Mouse (Mus musculus): ENCODE measurements around the gene Olfr503. TPM values are rescaled to one million over a fixed set of nuclear protein-coding genes. Genes with fewer than 3 reads are reported as not detected.
"Not testable (repeated sequence)": the region's sequence is repeated elsewhere in the genome, so short reads cannot be mapped to it uniquely, and the experiment has no call there.

Gene Olfr503
- total RNA-seq (2015; ENCODE audit: low replicate concordance) (not detected in 2 replicates), total RNA-seq (2017; ENCODE audit: low replicate concordance) (not detected in 2 replicates)

DNA sequence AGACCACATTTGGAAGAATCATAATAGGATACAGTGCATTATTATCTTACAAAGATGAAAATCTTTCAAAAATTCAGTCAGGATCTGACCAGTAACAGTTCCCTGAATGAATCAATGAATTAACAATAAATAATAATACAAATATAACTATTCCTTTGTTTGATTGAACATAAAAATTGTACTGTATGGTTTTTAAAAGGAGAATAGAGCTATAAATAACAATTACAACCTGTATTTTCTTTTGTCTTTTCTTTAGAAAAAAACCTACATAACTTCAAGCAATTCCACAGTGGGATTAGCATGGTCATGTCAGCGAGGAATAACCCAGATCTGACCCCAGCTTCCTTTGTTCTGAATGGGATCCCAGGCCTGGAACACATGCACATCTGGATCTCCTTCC, at the start of gene Olfr503:
Gene Olfr503 (plus strand): TSS at position 301 of the 400 bp plus-strand sequence.
- not testable (repeated sequence) for ATAC-seq (replicated peaks; ENCODE audit: low FRiP score, poor library complexity, severe bottlenecking)

DNA sequence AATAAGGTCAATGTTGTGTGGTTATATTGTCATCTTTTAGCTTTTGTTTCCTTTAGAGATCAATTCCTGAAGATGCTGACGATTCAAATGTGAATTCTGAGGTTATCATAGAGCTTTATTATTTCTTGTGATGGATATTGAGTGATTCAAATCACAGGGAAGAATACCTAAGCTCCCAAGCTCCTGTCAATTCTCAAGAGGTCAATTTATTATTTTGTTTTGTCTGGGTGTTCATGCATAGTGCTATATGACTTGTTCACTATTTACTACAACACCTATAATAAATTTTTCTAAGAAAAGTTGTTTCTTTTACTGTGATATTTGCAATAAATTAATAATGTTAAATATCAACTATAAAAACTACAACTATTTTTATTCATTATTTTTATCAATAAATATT, 19.4 kb upstream of the Olfr503 start, which contains the start of gene Olfr502:
Gene Olfr502 (minus strand): TSS at position 101 of the 400 bp plus-strand sequence.
- ATAC-seq (replicated peaks; ENCODE audit: low FRiP score, poor library complexity, severe bottlenecking) = no peak

- ATAC-seq (replicated peaks; ENCODE audit: low FRiP score, poor library complexity, severe bottlenecking) = no peak
Observed at GRCm38 (mm10) chr7:108542416-108542815, 1.9 kb upstream of the Olfr503 start.

DNA sequence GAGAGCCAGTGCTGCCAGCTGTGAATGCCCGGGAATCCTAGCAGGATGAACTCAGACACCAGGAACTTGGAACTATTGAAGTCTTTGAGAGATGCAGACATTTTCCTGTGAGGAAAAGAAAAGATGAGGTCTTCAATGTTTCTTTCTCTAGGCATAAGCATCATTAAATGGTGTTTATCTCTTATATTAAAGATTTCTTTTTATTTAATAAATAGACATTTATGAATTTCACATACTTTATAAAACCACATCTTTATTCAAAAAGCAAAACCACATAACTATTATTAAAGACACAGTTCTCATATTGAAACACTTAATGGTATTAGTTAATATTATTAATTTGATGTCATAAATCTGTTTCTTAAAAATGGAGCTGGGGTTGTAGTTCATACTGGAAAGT, 21.4 kb downstream of the Olfr503 start, which contains the start of gene Olfr504:
Gene Olfr504 (minus strand): TSS at position 101 of the 400 bp plus-strand sequence.
- no peak for ATAC-seq (replicated peaks; ENCODE audit: low FRiP score, poor library complexity, severe bottlenecking)

DNA sequence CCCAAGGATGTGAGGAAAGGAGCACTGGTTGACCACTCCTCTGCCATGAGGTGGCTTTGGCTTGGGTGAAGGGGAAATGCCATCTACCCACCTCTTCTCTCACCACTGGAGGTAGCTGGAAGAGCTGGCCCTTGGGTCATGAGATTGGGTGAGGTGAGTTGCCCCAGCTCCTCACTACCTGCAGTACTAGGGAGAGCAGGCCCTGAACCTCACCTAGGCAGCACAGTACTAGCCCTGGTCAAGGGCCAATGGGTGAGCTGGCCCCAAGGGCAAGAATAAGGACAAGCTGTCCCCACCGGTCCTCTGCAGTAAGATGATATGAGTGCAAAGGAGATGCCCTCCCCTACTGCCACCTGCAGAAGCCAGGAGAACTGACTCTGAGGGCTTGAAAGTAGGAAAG, 45.5 kb downstream of the Olfr503 start:
- ATAC-seq (replicated peaks; ENCODE audit: low FRiP score, poor library complexity, severe bottlenecking) = no peak

Other genes with a start within 250 kb of the Olfr503 start
- gene Olfr491, start 231.1 kb upstream of the Olfr503 start, total RNA-seq (2015; ENCODE audit: low replicate concordance) = not detected in 2 replicates
- gene Olfr491, start 231.1 kb upstream of the Olfr503 start, total RNA-seq (2017; ENCODE audit: low replicate concordance) = not detected in 2 replicates
- gene Olfr492, start 220.9 kb upstream of the Olfr503 start, total RNA-seq (2015; ENCODE audit: low replicate concordance) = not detected in 2 replicates
- gene Olfr492, start 220.9 kb upstream of the Olfr503 start, total RNA-seq (2017; ENCODE audit: low replicate concordance) = not detected in 2 replicates
- not detected in 2 replicates for gene Olfr493, start 197.5 kb upstream of the Olfr503 start, total RNA-seq (2015; ENCODE audit: low replicate concordance)
- not detected in 2 replicates for gene Olfr493, start 197.5 kb upstream of the Olfr503 start, total RNA-seq (2017; ENCODE audit: low replicate concordance)
- not detected in 2 replicates for gene Olfr494, start 179.2 kb upstream of the Olfr503 start, total RNA-seq (2015; ENCODE audit: low replicate concordance)
- not detected in 2 replicates for gene Olfr494, start 179.2 kb upstream of the Olfr503 start, total RNA-seq (2017; ENCODE audit: low replicate concordance)
- gene Olfr495, start 151.4 kb upstream of the Olfr503 start, total RNA-seq (2015; ENCODE audit: low replicate concordance) = not detected in 2 replicates
- gene Olfr495, start 151.4 kb upstream of the Olfr503 start, total RNA-seq (2017; ENCODE audit: low replicate concordance) = not detected in 2 replicates
- not detected in 2 replicates for gene Olfr497, start 124.1 kb upstream of the Olfr503 start, total RNA-seq (2015; ENCODE audit: low replicate concordance)
- gene Olfr497, start 124.1 kb upstream of the Olfr503 start, total RNA-seq (2017; ENCODE audit: low replicate concordance) = not detected in 2 replicates
- not detected in 2 replicates for gene Olfr498, start 79.2 kb upstream of the Olfr503 start, total RNA-seq (2015; ENCODE audit: low replicate concordance)
- gene Olfr498, start 79.2 kb upstream of the Olfr503 start, total RNA-seq (2017; ENCODE audit: low replicate concordance) = 0.13 TPM in 1 of 2 replicates, not detected in the other
- gene Olfr502, start 19.5 kb upstream of the Olfr503 start, total RNA-seq (2015; ENCODE audit: low replicate concordance) = not detected in 2 replicates
- not detected in 2 replicates for gene Olfr502, start 19.5 kb upstream of the Olfr503 start, total RNA-seq (2017; ENCODE audit: low replicate concordance)
- not detected in 2 replicates for gene Olfr504, start 21.3 kb downstream of the Olfr503 start, total RNA-seq (2015; ENCODE audit: low replicate concordance)
- not detected in 2 replicates for gene Olfr504, start 21.3 kb downstream of the Olfr503 start, total RNA-seq (2017; ENCODE audit: low replicate concordance)
- not detected in 2 replicates for gene Olfr506, start 66.3 kb downstream of the Olfr503 start, total RNA-seq (2015; ENCODE audit: low replicate concordance)
- not detected in 2 replicates for gene Olfr506, start 66.3 kb downstream of the Olfr503 start, total RNA-seq (2017; ENCODE audit: low replicate concordance)
- not detected in 2 replicates for gene Olfr507, start 77.3 kb downstream of the Olfr503 start, total RNA-seq (2015; ENCODE audit: low replicate concordance)
- gene Olfr507, start 77.3 kb downstream of the Olfr503 start, total RNA-seq (2017; ENCODE audit: low replicate concordance) = not detected in 2 replicates
- not detected in 2 replicates for gene Olfr508, start 85.5 kb downstream of the Olfr503 start, total RNA-seq (2015; ENCODE audit: low replicate concordance)
- gene Olfr508, start 85.5 kb downstream of the Olfr503 start, total RNA-seq (2017; ENCODE audit: low replicate concordance) = not detected in 2 replicates
- not detected in 2 replicates for gene Olfr509, start 107.4 kb downstream of the Olfr503 start, total RNA-seq (2015; ENCODE audit: low replicate concordance)
- gene Olfr509, start 107.4 kb downstream of the Olfr503 start, total RNA-seq (2017; ENCODE audit: low replicate concordance) = not detected in 2 replicates
- not detected in 2 replicates for gene Olfr510, start 121.9 kb downstream of the Olfr503 start, total RNA-seq (2015; ENCODE audit: low replicate concordance)
- gene Olfr510, start 121.9 kb downstream of the Olfr503 start, total RNA-seq (2017; ENCODE audit: low replicate concordance) = not detected in 2 replicates
- not detected in 2 replicates for gene Olfr512, start 168.8 kb downstream of the Olfr503 start, total RNA-seq (2015; ENCODE audit: low replicate concordance)
- not detected in 2 replicates for gene Olfr512, start 168.8 kb downstream of the Olfr503 start, total RNA-seq (2017; ENCODE audit: low replicate concordance)
- gene Olfr513, start 206.4 kb downstream of the Olfr503 start, total RNA-seq (2015; ENCODE audit: low replicate concordance) = not detected in 2 replicates
- not detected in 2 replicates for gene Olfr513, start 206.4 kb downstream of the Olfr503 start, total RNA-seq (2017; ENCODE audit: low replicate concordance)

Measured in erythroid progenitor cell, adult 5-6 weeks (primary cell).